Mouse (Mus musculus) cerebellum, postnatal 36 days (tissue): ENCODE results near the gene Ndufaf8.

ENCODE experiments used
- DNase-seq, 2 experiments: peaks; one replicate each; pipeline ENCODE4 v3.0.0; 2021 to 2022; ENCODE audit warnings: mixed read lengths in 2 of 2

The Ndufaf8 gene

GRCm38 (mm10) chr11:120086702-120087152, 12.0 kb upstream of the Ndufaf8 start, which contains the start of gene Cep131:
Gene Cep131, minus strand, starts transcription at chr11:120086827.
- peak; percentile 96 to 97 for DNase-seq

DNA sequence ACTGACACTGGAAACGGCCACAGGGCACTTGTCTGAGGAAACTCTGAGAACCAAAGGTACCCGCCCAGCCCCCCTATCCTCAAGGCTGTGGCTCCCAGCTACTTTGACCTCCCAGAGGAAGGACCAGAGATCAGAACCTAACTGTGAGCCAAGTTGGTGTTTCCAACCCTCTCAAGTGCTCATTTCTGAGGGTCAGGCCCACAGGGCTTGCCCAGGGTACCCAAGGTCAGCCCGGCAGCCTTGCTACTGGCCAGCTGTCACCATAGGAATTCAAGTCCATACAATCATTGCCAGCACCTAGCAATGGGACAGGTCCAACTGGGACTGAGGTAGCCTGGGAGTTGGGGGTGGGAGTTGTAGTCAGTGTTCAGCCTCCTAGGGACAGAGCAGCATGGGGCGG, 8.1 kb upstream of the Ndufaf8 start:
- DNase-seq = no peak

GRCm38 (mm10) chr11:120092817-120093591, 5.7 kb upstream of the Ndufaf8 start:
- DNase-seq = no peak

GRCm38 (mm10) chr11:120101036-120101435, 2.3 kb downstream of the Ndufaf8 start:
- DNase-seq = peak; percentile 72 to 77

- DNase-seq = no peak
These were observed 4.8 kb downstream of the Ndufaf8 start for GRCm38 (mm10) chr11:120103431-120103997.

DNA sequence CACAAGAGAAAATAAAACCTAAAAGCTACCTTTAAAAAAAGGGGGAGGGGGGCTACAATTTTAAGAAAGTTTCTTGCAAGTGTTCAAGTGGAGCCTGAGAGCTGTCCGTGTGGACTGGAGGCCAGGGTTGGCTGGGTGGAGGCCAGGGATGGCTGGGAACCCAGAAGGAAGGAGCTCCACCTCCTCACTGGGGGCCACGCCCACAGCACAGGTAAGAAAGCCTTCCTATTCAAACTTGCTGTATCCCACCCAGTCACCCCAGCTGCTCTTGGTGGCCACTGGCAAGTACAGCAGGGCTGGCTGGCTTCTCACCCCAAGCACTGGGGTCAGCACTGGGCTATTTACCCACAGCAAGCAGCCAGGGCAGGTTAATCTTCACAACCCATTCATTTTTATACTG, 8.3 kb downstream of the Ndufaf8 start:
- DNase-seq = no peak

- DNase-seq = no peak
These were observed 9.1 kb downstream of the Ndufaf8 start for GRCm38 (mm10) chr11:120107796-120108195.

DNA sequence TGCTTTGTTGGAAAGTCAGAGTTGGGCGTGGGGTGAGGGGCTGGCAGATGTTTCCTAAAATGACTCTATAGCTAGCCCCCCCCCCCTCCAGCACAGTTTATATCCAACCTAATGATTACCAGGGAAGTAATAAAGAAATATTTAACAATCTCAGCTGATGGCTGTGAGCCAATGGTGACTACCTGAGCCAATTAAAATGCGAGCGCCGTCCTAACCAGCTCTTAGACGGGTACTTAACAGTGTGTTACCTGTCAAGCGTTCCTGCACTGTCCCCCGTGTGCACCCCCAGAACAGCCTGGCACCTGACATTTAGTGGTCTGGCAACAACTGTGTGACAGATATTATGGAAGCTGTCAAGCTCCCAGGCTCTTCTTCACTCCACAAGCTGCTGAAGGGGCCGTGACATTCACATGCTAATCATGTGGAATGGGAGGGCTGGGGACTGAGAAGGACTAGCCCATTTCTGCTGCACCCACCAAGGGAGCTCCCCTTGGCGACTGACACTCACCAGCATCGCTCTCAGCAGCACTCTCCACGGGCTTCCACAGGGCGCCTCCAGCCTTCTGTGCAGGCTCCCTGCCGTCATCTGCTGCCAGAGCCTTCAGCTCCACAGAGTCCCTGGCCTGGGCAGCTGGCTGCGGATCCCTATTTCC, 11.0 kb downstream of the Ndufaf8 start:
- no peak for DNase-seq

DNA sequence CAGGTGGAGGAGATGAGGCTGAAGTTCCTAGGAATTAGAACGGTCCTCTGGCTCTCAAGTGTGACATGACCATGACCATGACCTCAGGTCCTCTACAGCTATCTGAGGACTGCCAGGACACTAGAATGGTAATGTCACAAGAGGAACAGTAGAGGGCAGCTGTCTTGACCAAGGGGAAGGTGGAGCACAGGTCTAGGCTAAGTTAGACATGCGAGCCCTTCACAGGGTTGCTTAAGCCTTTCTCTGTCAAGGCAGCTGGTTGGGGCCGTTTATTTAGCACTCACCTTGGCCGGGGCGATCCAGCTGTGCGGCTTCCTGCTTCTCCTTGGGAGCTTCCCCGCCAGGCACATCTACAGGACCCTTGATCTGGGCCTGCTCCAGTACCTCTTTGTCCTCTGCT, 11.8 kb downstream of the Ndufaf8 start:
- DNase-seq = no peak

DNA sequence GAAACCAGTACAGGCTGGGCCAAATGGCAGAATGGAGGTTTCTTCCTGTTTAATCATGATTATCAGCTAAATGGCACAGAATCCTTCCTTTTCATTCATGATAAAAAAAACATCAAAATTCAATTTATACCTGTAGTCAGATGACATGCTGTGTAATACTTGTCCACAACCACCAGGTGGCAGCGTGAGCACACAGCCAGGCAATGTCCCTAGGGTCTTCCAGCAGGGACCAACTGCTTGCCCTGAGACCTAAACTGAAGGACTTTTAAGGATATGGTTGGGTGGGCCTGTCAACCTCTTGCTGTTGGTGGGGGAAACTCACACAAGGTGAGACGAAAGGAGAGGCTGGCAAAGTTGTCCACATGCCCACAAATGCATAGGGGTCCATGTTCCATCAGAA, 12.3 kb downstream of the Ndufaf8 start:
- DNase-seq = peak; percentile 62 to 67

- peak in 1 of 2 experiments; percentile 42 for DNase-seq
These were observed 13.4 kb downstream of the Ndufaf8 start for GRCm38 (mm10) chr11:120112136-120112535.

DNA sequence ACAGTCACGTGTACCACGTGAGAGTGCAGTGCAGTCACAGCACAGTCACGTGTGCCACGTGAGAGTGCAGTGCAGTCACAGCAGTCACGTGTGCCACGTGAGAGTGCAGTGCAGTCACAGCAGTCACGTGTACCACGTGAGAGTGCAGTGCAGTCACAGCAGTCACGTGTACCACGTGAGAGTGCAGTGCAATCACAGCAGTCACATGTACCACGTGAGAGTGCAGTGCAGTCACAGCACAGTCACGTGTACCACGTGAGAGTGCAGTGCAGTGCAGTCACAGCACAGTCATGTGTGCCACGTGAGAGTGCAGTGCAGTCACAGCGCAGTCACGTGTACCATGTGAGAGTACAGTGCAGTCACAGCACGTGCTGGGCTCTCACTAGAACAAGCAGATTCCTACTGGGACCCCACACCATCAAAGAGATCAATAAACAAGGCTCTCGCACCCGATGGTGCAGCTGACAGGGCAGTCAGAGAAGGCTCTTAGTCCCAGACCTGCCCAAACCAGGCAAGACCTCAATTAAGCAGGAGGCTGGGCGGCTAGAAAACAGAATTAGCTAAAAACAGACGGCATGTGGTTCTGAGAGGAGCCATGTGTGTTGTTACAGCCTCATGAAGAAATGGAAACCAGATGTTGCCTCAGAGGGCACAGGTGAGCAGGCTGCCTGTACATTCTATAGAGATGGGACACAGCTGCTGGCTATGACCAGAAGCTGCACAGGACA, 15.9 kb downstream of the Ndufaf8 start:
- no peak for DNase-seq

- no peak for DNase-seq
These were observed 18.9 kb downstream of the Ndufaf8 start for GRCm38 (mm10) chr11:120117626-120118025.

DNA sequence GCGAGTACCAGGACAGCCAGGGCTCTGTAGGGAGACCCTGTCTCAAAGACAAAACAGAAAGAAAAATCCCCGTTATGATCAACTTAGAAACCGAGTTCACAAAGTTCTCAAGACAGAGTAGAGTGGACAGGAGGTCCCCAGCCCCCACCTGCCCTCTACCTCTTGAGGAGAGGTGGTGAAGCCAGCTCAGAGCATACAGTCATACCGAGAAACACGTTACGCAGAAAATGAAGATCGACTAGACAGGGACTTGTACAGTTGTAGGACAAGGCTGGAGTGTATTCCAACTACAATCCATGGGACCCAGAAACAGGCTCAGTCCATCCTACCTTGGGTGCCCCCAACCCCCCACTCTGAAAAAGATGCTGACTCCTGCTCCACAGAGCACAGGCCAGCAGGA, 20.4 kb downstream of the Ndufaf8 start:
- DNase-seq = no peak

DNA sequence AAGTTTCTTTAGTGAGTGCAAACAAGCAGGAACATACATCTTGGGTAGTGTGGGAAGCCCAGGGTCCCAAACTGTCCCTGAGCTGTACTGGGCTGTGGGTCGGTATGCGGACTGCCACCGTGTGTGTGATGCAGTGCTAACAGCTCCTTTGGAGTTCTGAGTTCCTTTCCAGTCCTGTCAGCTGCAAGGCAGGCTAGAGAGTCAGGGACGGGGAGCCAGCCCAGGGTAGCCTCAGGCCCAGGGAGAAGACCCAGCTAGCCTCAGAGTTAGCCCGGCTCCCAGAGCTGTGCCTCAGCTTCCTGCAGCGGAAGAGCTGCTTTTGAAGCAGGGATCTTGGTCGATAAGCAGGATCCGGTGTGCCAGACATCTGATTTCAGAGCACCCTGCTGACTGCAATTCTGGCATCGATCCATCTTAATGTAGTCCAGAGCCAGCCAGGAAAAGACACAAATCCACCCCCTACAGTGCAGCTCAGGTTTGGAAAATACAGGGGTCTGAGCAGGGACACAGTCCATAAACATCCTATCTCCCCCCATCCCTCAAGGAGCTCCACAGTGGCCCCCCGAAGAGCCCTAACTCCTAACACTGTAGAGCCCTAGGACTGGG, 21.3 kb downstream of the Ndufaf8 start:
- no peak for DNase-seq

GRCm38 (mm10) chr11:120120642-120121420, 22.1 kb downstream of the Ndufaf8 start:
- DNase-seq = peak; percentile 78

- no peak for DNase-seq
These were observed 23.4 kb downstream of the Ndufaf8 start for GRCm38 (mm10) chr11:120122126-120122525.

DNA sequence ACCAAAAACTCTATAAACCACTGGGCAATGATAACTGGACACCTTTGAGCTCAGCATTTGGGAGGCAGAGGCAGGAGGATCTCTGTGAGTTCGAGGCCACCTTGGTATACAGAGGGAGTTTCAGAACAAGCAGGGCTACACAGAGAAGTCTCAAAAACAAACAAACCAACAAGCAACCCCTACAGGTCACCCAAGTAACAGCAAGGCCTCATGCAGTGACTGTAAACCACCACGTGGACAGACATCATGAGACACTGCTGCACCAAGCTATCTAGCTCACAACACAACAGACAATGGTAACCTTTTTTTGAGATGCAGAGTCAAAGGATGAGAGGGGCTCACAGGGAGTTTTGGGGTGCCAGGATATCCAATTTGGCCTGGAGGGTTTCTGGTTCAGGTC, 28.1 kb downstream of the Ndufaf8 start:
- no peak for DNase-seq

- DNase-seq = no peak
These were observed 30.6 kb downstream of the Ndufaf8 start for GRCm38 (mm10) chr11:120129281-120129680.

GRCm38 (mm10) chr11:120134148-120134547, 35.4 kb downstream of the Ndufaf8 start:
- DNase-seq = no peak

GRCm38 (mm10) chr11:120134847-120135530, 36.3 kb downstream of the Ndufaf8 start:
- DNase-seq = no peak
